Mouse (Mus musculus) heart, postnatal 14 days (tissue): ENCODE results near the gene Pbxip1. TPM values are rescaled to one million over a fixed set of nuclear protein-coding genes. Genes with fewer than 3 reads are reported as not detected.
"Not testable (repeated sequence)": the region's sequence is repeated elsewhere in the genome, so short reads cannot be mapped to it uniquely, and the experiment has no call there.

ENCODE experiments used
- DNase-seq, 2 experiments: peaks; one replicate each; pipeline ENCODE4 v3.0.0; 2021 to 2022
- intact Hi-C: fragments of 180-260 bp; cut with DNase I; formaldehyde crosslinking; loops from one replicate; pipeline ENCODE4 v1.15.1; 2025
- total RNA-seq, 2 experiments: library from RNA; stranded (reverse); gene quantifications; 2 replicates each; pipeline ENCODE4 v1.2.3; 2021

Gene Pbxip1
- total RNA-seq, 2 experiments from 2014 or later = 51.9 to 53.1 TPM

- DNase-seq, intact Hi-C loops: not testable (repeated sequence)
Observed at GRCm38 (mm10) chr3:89429021-89429420, 7.5 kb upstream of the Pbxip1 start.

DNA sequence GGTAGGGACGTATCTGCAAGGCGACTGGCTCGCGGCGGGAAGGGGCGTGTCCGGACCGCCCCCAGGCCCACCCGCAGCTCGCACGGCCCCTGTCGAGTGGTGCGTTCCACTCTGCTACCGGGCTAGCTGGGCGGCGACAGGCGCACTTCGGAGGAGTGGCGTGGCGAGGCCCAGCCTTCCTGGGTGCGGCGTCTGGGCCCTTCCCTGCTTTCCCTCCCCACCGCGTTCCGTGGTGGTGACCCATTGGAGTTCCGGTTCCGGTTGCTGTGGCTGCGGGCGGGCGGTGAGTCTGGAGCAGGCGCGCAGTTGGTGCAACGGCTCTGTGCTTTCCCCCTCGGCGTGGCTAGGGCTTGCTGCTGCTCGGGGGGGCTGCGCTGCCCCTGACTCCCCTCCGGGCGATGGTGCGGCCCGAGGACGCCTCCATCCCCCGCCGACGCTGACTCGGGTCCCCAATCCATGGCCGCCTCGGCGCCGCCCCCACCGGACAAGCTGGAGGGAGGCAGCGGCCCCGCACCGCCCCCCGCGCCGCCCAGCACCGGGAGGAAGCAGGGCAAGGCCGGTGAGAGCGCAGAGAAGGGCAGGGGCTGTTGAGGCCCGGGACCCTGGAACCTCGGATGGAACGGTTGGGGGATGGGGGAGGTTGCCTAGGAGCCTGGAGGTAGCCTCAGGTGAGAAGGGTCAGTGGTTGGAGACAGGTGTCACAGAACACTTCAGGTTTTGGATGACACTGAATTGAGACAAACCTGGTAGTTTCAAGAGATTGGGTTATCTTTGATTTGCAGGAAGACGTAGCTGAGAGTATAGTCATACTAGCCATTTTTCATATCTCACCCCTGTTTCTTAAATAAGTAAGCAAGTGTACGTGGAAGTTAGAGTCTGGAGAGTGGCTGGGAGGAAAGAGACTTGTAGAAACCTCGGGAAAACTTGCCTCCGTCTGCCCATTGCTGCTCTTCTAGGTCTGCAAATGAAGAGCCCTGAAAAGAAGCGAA is 6.0 kb upstream of the Pbxip1 start, which contains the start of gene Pygo2:
Gene Pygo2, plus strand, starts transcription at position 44 of the 989 bp plus-strand sequence.
- intact Hi-C loops = no loop called here
- peak; percentile 96 for DNase-seq

GRCm38 (mm10) chr3:89432606-89433005 is 3.9 kb upstream of the Pbxip1 start:
- DNase-seq = no peak
- intact Hi-C loops = no loop called here

DNA sequence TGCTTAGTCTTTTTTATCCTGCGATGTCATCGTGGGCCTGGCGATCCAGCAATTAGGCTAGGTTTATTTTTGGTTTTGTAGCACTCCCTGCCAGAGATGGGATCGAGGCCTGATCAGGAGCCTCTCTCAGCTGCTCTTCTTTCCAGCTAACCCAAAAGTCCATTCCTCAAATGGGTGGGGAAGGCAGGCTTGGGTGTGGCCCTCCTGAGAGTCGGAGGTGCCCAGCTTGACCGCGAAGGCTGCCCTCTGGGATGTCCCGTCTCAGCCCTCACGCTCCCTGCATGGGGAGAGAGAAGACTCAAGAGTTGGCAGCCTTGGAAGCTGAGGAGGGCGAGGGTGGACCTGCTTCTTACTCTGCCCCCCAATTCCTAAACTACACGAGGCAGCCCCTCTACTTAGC is 2.0 kb upstream of the Pbxip1 start:
- no peak for DNase-seq
- intact Hi-C loops = no loop called here

DNA sequence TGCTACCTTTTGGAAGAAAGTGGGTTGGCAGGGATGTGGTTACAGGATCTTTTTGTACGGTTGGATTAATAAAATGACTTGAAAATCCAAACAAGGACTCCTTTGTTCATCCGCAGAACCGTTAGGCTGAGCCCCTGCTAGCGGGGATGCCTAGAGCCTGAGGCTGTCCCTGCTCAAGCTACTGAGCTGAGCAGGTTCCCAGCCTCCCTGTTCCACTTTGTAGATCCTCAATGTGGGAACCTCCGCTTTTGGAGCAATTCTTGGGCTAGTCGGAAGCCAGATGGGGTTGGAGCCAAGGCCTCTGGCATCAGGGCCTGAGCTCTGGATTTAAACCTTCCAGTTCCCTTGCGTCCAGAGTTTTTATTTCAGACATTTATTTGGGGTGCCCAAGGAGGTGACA is 1.5 kb upstream of the Pbxip1 start:
- no peak for DNase-seq
- intact Hi-C loops = no loop called here

DNA sequence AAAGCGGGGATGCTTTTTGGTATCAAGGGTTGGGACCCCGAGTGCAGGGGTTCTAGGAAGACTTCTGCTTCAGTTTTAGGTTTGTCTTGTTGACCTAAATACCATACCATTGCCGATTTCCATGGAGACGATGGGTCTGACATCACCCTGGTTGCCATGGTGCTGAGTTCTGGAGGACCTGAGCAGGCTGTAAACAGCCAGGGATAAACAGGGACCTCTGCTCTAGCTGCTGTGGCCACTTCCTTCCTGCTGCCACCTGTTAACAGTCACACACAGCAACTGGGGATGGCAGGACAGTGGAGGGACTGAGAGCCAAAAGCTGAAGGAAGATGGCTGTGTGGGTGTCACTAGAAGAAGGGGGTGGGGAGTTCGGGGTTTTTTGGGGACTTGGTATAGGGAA is 763 bp downstream of the Pbxip1 start:
- peak in 1 of 2 experiments; percentile 26 for DNase-seq
- intact Hi-C loops = no loop called here

- no peak for DNase-seq
Observed at GRCm38 (mm10) chr3:89440691-89441090, 4.2 kb downstream of the Pbxip1 start.

DNA sequence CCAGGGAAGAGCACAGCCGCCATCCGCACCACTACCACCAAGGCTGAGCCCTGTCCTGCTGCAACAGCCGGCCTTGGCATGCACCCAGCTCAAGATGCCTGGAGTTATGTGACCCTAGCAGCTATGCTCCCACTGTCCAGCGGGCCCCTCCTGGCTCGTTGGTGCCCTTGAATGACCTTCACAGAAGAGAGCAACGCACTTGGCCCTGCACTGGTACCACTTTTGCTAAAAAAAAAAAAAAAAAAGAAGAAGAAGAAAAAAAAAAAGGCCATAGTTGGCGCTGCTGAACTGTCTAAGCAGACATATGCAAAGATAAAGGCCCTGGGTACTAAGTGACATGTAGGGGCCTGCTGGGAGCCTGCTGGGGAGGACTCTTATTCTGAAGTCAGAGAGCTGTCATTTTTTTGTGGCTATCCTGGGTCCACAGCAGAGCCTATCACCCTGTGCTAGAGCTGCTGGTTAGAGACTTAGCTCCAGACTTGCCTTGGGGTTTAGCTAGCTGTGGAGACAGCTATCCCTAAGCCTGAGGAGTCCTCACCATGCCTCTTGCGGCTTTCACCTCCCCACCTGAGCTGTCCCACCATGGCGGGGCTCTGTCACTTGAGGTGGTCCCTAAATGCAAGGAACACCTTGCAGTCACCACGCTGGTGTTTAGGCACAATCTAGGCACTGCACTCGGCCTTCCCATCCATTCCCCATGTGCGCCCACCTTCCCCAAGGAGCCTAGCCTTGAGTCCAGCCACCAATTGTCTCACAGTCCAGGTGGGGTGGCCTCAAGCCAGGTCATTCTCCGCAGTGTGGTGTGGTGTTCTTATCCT is 12.4 kb downstream of the Pbxip1 start:
- intact Hi-C loops = loop anchor here (2.0 kb wide), 1 partner anchor 52 kb away; no protein-coding TSS in a partner anchor
- DNase-seq = peak; percentile 64 to 66

More at GRCm38 (mm10) chr3:89440691-89441090, 4.2 kb downstream of the Pbxip1 start:
- intact Hi-C loops = no loop called here

DNA sequence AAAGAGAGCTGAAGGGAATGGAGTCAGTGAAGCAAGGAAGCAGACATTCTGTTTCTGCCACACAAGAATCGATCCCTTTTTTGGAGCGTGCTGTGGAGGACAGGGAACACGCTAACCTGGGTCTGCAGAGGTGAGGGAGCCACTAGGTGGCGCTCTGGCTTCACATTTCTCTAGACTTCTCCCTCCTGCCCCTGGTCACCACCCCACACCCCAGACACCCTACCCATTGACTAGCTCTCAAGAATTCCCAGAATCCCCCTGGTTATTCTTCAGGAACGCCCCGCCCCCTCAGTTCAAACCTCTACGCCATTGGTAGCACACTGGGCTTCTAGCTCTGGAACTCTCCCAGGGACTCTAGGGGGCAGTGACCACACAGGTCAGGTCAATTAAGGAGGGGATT is 13.0 kb downstream of the Pbxip1 start:
- peak; percentile 76 to 80 for DNase-seq
- intact Hi-C loops = loop anchor here (2.0 kb wide), 1 partner anchor 53 kb away; no protein-coding TSS in a partner anchor

DNA sequence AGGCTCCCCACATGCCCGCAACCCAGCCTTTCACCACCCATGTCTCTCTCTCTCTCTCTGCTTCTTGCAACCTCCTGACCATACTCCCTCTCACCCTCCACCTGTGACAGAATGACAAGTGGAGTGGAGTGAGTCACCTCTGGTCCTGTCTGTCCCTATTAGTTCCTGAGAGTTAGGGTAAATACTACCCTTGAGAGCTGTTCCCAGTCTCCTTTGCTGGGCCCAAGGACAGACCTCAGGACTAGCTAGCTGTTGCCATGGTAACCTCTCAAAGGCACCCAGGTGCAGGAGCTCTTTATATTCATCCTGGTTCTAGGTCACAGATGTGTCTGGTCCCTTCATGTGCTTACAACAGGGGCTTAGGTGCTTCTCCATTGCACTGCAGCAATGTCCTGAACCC is 15.4 kb downstream of the Pbxip1 start:
- intact Hi-C loops = loop anchor here (5.0 kb wide), 1 partner anchor 35 kb away; no protein-coding TSS in a partner anchor
- DNase-seq = no peak

DNA sequence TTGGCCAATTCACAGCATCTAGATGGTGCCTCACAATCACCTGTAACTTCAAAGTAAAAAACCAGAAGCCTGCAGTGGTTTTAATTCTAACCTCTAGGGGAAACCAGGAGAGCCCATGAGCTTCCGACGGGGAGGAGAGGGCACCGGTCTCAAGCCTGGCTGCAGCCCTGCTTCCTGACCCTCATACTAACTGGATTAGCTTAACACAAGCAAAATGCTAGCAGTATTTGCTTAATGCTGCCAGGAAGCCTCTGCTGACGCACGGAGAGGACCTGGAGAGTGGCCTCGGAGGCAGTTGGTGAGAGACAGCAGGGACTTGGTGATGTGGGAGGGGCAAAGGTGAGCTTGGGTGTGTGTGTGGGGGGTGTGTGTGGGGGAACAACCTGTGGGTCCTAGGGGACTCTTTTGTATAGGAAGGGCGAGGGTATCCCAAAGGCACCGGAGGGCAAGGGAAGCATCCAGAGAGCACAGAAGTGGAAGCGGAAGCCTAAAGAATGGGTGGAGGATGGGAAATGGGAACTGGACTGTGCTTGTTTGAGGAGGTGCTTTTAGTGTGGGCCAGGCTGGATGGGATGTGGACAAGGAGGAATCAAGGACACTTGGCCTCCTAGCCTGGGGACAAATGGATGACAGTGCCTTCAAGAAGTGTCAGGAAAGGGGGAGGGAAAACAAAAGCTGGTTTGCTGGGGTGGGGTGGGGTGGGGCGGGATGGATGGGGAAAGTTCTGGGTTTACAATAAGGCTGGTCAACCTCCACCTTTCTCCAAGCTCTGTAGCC is 18.1 kb downstream of the Pbxip1 start, which contains the start of gene Pmvk:
Gene Pmvk, plus strand, starts transcription at position 141 of the 777 bp plus-strand sequence.
- no peak for DNase-seq
- intact Hi-C loops = loop anchor here (5.0 kb wide), 2 partner anchors 33 to 233 kb away; no protein-coding TSS in a partner anchor

DNA sequence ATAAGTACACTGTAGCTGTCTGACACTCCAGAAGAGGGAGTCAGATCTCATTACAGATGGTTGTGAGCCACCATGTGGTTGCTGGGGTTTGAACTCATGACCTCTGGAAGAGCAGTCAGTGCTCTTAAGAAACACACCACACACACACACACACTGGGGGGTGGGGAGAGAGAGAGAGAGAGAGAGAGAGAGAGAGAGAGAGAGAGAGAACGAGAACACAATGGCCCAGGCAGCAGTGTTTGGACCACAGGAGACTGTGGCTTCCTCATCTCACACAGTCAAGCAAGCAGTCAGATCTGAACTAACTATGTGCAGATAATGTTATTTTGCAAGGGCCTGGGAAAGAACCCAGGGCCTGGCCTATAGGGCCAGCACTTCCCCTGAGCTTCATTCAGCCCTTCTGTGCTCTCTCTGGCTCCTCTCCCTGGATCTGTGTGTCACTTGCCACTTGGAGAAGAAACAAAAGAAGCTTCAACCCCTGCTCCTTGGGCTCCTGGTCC is 19.3 kb downstream of the Pbxip1 start:
- intact Hi-C loops = loop anchor here (5.0 kb wide), 1 partner anchor 231 kb away; no protein-coding TSS in a partner anchor
- no peak for DNase-seq

- DNase-seq = peak; percentile 73 to 79
- intact Hi-C loops = loop anchor here (5.0 kb wide), 1 partner anchor 230 kb away; no protein-coding TSS in a partner anchor
Observed at GRCm38 (mm10) chr3:89456726-89457665, 20.5 kb downstream of the Pbxip1 start.

DNA sequence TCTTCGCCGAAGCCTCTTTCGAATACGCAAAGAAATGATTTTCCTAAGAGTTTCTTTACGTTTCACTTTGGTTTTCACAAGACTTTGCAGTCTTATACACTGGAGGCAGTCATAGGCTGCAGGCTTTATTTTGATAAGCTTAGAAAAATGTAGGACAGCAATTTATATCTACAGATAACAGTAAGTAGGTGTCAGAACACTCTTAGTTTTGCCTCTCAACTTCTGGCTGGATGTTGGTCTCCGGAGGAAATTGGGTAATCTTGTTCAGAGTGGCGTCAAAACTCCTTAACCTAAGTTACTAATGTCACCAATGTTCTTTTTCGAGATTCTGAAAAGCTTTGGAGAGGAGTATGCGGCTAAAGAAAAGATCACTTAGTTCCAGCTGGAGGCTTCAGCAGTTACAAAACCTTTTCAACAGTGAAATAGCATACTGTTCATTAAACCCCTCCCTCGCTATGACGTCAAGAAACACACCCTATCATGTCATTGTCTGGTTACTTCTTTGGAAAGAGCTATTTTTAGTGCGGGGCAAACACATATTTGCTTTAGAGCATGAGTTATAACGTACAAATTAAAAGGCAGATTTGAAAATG is 22.0 kb downstream of the Pbxip1 start:
- intact Hi-C loops = loop anchor here (5.0 kb wide), 1 partner anchor 229 kb away; no protein-coding TSS in a partner anchor
- DNase-seq = peak in 1 of 2 experiments; percentile 17

DNA sequence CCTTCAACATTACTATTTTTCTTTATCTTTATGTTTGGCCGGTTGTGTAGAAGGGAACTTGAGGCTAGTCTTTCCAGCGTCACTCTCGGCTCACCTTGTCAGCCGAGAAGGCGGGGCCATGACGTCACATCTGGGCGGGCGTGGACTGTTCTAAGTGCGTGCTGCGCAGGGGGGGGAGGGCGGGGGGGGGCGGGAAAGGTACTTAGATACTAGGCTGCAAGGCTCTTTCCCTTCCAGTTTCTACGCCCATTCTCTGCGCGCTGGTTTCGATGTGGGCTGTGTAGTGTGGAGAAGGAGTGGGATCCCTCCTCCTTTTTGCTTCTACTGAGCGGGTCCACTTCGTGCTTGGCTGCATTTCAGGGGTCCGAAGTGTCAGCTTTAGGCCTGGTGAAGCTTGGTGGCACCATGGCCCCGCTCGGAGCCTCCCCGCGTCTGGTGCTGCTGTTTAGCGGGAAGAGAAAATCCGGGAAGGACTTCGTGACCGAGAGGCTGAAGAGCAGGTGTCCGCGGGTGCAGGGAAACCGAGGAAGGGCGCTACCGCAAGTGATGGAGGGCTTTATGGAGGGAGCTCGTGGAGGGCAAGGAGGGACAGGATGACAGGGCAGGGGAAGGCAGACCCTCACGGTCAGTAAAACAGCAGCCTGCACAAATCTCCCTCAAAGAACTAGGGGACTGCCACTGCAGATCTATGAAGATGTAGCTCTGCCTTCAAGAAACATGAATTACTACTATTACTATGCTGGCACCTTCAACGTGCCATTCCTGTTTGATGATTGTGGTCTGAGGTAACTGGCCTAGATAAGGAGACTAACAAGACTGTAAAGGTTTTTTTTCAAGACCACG is 22.7 kb downstream of the Pbxip1 start:
- DNase-seq = peak; percentile 91 to 94
- intact Hi-C loops = loop anchor here (5.0 kb wide), 1 partner anchor 228 kb away; no protein-coding TSS in a partner anchor

- intact Hi-C loops = no loop called here
- no peak for DNase-seq
Observed at GRCm38 (mm10) chr3:89468268-89468667, 31.8 kb downstream of the Pbxip1 start.

GRCm38 (mm10) chr3:89472280-89472679 is 35.8 kb downstream of the Pbxip1 start:
- intact Hi-C loops = no loop called here
- DNase-seq = no peak
